Mouse (Mus musculus): ENCODE data around the gene Tmed10. TPM values are rescaled to one million over a fixed set of nuclear protein-coding genes. Genes with fewer than 3 reads are reported as not detected.

Gene Tmed10
- total RNA-seq, 2 experiments from 2014 or later, result 112 to 123 TPM

- intact Hi-C loops (cut with DNase I), result loop anchor here (5.0 kb wide), 1 partner anchor 105 kb away; no protein-coding TSS in a partner anchor
- no peak for DNase-seq
- no peak for TF ChIP-seq CTCF (IDR thresholded peaks at IDR 0.05)
- peak overlapping the region; percentile 25; the same call in 1 of the 2 replicates for H3K4me3 ChIP-seq
- H3K27ac ChIP-seq, result peak overlapping the region; percentile 64
These were observed 2.5 kb downstream of the Tmed10 start for GRCm38 (mm10) chr12:85372068-85372665.

GRCm38 (mm10) chr12:85368441-85369063, 6.1 kb downstream of the Tmed10 start:
- Histone ChIP-seq H3K27ac (0 out of 2 replicates have a peak overlapping the region, but pooled peaks have one; percentile 2), H3K4me3 (no peak overlapping the region)
- DNase-seq, result no peak
- intact Hi-C loops (cut with DNase I), result no loop called here
- no peak for TF ChIP-seq CTCF (IDR thresholded peaks at IDR 0.05)

- peak overlapping the region; percentile 54 for H3K27ac ChIP-seq
- intact Hi-C loops (cut with DNase I), result no loop called here
- no peak overlapping the region for H3K4me3 ChIP-seq
- no peak for TF ChIP-seq CTCF (IDR thresholded peaks at IDR 0.05)
- peak; percentile 33 for DNase-seq
These were observed 8.4 kb downstream of the Tmed10 start for GRCm38 (mm10) chr12:85366271-85366670.

- no peak for TF ChIP-seq CTCF (IDR thresholded peaks at IDR 0.05)
- no peak overlapping the region for H3K27ac ChIP-seq
- no peak overlapping the region for H3K4me3 ChIP-seq
- no peak for DNase-seq
- intact Hi-C loops (cut with DNase I), result no loop called here
These were observed 12.1 kb downstream of the Tmed10 start for GRCm38 (mm10) chr12:85362510-85362909.

- Histone ChIP-seq H3K27ac (peak overlapping the region; percentile 1; the same call in 1 of the 2 replicates), H3K4me3 (no peak overlapping the region)
- DNase-seq, result no peak
- intact Hi-C loops (cut with DNase I), result no loop called here
- no peak for TF ChIP-seq CTCF (IDR thresholded peaks at IDR 0.05)
These were observed 13.1 kb downstream of the Tmed10 start for GRCm38 (mm10) chr12:85361580-85361979.

- no peak for DNase-seq
- intact Hi-C loops (cut with DNase I), result no loop called here
- TF ChIP-seq CTCF (IDR thresholded peaks at IDR 0.05), result no peak
- H3K4me3 ChIP-seq, result no peak overlapping the region
- H3K27ac ChIP-seq, result peak overlapping the region; percentile 1; the same call in 1 of the 2 replicates
These were observed 13.5 kb downstream of the Tmed10 start for GRCm38 (mm10) chr12:85361165-85361564.

GRCm38 (mm10) chr12:85354061-85354460, 20.6 kb downstream of the Tmed10 start:
- intact Hi-C loops (cut with DNase I), result no loop called here
- Histone ChIP-seq H3K4me3 (no peak overlapping the region), H3K27ac (no peak overlapping the region)
- DNase-seq, result no peak
- TF ChIP-seq CTCF (IDR thresholded peaks at IDR 0.05), result no peak

GRCm38 (mm10) chr12:85350407-85351232, 24.0 kb downstream of the Tmed10 start:
- H3K4me3 ChIP-seq, result peak overlapping the region; percentile 48
- no peak for TF ChIP-seq CTCF (IDR thresholded peaks at IDR 0.05)
- intact Hi-C loops (cut with DNase I), result no loop called here
- DNase-seq, result peak; percentile 34
- peak overlapping the region; percentile 82 for H3K27ac ChIP-seq

- peak overlapping the region; percentile 82 for H3K27ac ChIP-seq
- no peak for DNase-seq
- no peak overlapping the region for H3K4me3 ChIP-seq
- TF ChIP-seq CTCF (IDR thresholded peaks at IDR 0.05), result no peak
- intact Hi-C loops (cut with DNase I), result loop anchor here (5.0 kb wide), 1 partner anchor 314 kb away; no protein-coding TSS in a partner anchor
These were observed 26.3 kb downstream of the Tmed10 start for GRCm38 (mm10) chr12:85348338-85348737.

- DNase-seq, result no peak
- intact Hi-C loops (cut with DNase I), result loop anchor here (5.0 kb wide), 1 partner anchor 315 kb away; no protein-coding TSS in a partner anchor
- TF ChIP-seq CTCF (IDR thresholded peaks at IDR 0.05), result no peak
These were observed 27.5 kb downstream of the Tmed10 start for GRCm38 (mm10) chr12:85347196-85347595.

GRCm38 (mm10) chr12:85346374-85346773, 28.3 kb downstream of the Tmed10 start:
- Histone ChIP-seq H3K4me3 (no peak overlapping the region), H3K27ac (peak overlapping the region; percentile 82; the same call in 1 of the 2 replicates)
- peak; percentile 81 for TF ChIP-seq CTCF (IDR thresholded peaks at IDR 0.05)
- intact Hi-C loops (cut with DNase I), result loop anchor here (1.0 to 5.0 kb wide), 3 partner anchors 141 to 316 kb away; no protein-coding TSS in a partner anchor
- DNase-seq, result no peak

More at GRCm38 (mm10) chr12:85347196-85347595, 27.5 kb downstream of the Tmed10 start:
- H3K4me3 ChIP-seq, result no peak overlapping the region
- H3K27ac ChIP-seq, result peak overlapping the region; percentile 82

GRCm38 (mm10) chr12:85345559-85345958, 29.1 kb downstream of the Tmed10 start:
- no peak for DNase-seq
- intact Hi-C loops (cut with DNase I), result loop anchor here (5.0 kb wide), 1 partner anchor 317 kb away; no protein-coding TSS in a partner anchor
- H3K4me3 ChIP-seq, result no peak overlapping the region
- no peak for TF ChIP-seq CTCF (IDR thresholded peaks at IDR 0.05)
- peak overlapping the region; percentile 38 for H3K27ac ChIP-seq

Data from gastrocnemius, adult 2 months (tissue).